Mouse (Mus musculus) forebrain, embryonic 14.5 days (tissue): ENCODE measurements around the gene Espnl. TPM values are rescaled to one million over a fixed set of nuclear protein-coding genes. Genes with fewer than 3 reads are reported as not detected.

Experiments used
- ATAC-seq: fragments of 200-750 bp; cut with Nextera tagmentation; 2 replicates; pipeline ENCODE4 v1.8.0; 2017; ENCODE audit warnings: mild to moderate bottlenecking, moderate library complexity
- DNase-seq: peaks from one replicate; pipeline ENCODE4 v3.0.0-alpha.2; 2015; ENCODE audit warnings: low spot score
- H3K27ac ChIP-seq: fragments of 300-500 bp; sonication (generic); 2 replicates; pipeline ENCODE4 v1.5.1; 2014; ENCODE audit warnings: low read depth, mild to moderate bottlenecking, control low read depth, low read length, moderate library complexity
- H3K27me3 ChIP-seq: fragments of 300-500 bp; sonication (generic); replicated peaks from 2 replicates; pipeline ENCODE4 v1.6.1; 2014; ENCODE audit warnings: low read length, control low read depth, mixed read lengths; ENCODE audit not compliant: control insufficient read depth, insufficient read depth
- H3K36me3 ChIP-seq: fragments of 300-500 bp; sonication (generic); 2 replicates; pipeline ENCODE4 v1.6.1; 2014; ENCODE audit warnings: low read length, control low read depth; ENCODE audit not compliant: control insufficient read depth, insufficient read depth
- H3K4me1 ChIP-seq: fragments of 300-500 bp; sonication (generic); 2 replicates; pipeline ENCODE4 v1.6.1; 2014; ENCODE audit warnings: antibody characterized with exemption, low read length, control low read depth; ENCODE audit not compliant: control insufficient read depth, insufficient read depth
- H3K4me2 ChIP-seq: fragments of 300-500 bp; sonication (generic); 2 replicates; pipeline ENCODE4 v1.6.1; 2014; ENCODE audit warnings: mild to moderate bottlenecking, control low read depth, low read length
- H3K4me3 ChIP-seq: fragments of 300-500 bp; sonication (generic); 2 replicates; pipeline ENCODE4 v1.5.1; 2014; ENCODE audit warnings: low read depth, low read length, control low read depth
- H3K9ac ChIP-seq: fragments of 300-500 bp; sonication (generic); 2 replicates; pipeline ENCODE4 v1.6.1; 2014; ENCODE audit warnings: mild to moderate bottlenecking, low read length, control low read depth, moderate library complexity
- H3K9me3 ChIP-seq: fragments of 300-500 bp; sonication (generic); replicated peaks from 2 replicates; pipeline ENCODE4 v1.6.1; 2016; ENCODE audit warnings: low read length, control low read depth, mixed read lengths; ENCODE audit not compliant: control insufficient read depth
- WGBS: fragments of 180-500 bp; shearing (Covaris S2); extraction: QIAGEN DNeasy Blood & Tissue Kit; methylation state at CpG from one replicate; pipeline ENCODE4 v1.1.7; 2014; 5-methylcytosine and 5-hydroxymethylcytosine counted together
- polyA plus RNA-seq: library from polyadenylated mRNA; unstranded; fragments of >200 nt; fragmentation: Nextera tagmentation; extraction: Ambion mirVana; gene quantifications from 2 replicates; pipeline ENCODE4 v1.2.1, GENCODE M21; 2014

Espnl gene
- polyA plus RNA-seq, 1 experiment from 2014 or later: 0.08 TPM

- H3K9ac ChIP-seq: no peak overlapping the region
- ATAC-seq: no peak
Observed at GRCm38 (mm10) chr1:91337355-91337754, 15.5 kb downstream of the Espnl start.

GRCm38 (mm10) chr1:91344001-91344400 is 22.1 kb downstream of the Espnl start:
- no peaks in the 10 kb centered on the region for H3K4me1 ChIP-seq
- DNase-seq: peak; percentile 37
- peaks cover 38% of the 10 kb centered on the region for H3K27me3 ChIP-seq
- H3K9me3 ChIP-seq: no peaks in the 10 kb centered on the region
- H3K27ac ChIP-seq: no peak overlapping the region
- H3K9ac ChIP-seq: no peak overlapping the region
- 84% methylated on average over 3 of the region's 3 CpGs for WGBS
- H3K4me2 ChIP-seq: no peak overlapping the region
- no peak for ATAC-seq
- no peaks in the 10 kb centered on the region for H3K36me3 ChIP-seq
- H3K4me3 ChIP-seq: no peak overlapping the region

More at GRCm38 (mm10) chr1:91337355-91337754, 15.5 kb downstream of the Espnl start:
- H3K9me3 ChIP-seq: no peaks in the 10 kb centered on the region
- H3K27ac ChIP-seq: no peak overlapping the region
- no peak overlapping the region for H3K4me3 ChIP-seq
- H3K36me3 ChIP-seq: no peaks in the 10 kb centered on the region
- H3K4me2 ChIP-seq: no peak overlapping the region
- H3K4me1 ChIP-seq: no peaks in the 10 kb centered on the region
- no peaks in the 10 kb centered on the region for H3K27me3 ChIP-seq
- WGBS: 95% methylated on average over 7 of the region's 7 CpGs
- no peak for DNase-seq

DNA sequence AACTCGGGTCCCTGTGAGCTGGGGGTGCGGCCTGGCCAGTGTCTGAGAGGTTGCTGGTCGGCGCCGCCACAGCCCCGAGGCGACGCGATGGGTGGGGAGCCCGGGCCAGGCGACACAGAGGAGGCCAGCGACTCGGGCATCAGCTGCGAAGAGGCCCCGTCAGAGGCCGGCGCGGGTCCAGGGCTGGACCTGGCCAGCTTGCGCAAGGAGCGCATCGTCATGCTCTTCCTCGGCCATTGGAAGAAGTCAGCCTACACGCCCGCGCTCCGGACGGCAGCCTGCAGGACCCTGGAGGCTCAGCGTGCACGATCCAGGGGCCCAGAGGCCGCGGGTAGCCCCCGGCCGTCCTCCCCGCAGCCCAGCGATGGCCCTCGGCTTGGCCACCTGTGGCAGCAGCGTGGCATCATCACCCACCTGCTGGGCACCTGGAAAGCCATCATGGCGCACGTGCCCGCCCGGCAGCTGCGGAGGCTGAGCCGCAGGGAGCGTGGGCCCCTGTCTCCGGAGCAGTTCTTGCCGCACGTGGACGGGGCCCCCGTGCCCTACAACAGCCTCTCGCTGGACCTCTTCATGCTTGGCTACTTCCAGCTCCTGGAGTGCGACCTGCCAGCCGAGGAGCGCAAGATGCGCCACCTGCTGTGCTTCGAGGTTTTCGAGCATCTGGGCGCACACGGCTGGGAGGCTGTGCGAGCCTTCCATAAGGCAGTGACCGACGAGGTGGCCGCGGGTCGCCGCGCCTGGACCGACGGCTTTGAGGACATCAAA is 23.2 kb downstream of the Espnl start:
- Histone ChIP-seq H3K9me3 (no peaks in the 10 kb centered on the region), H3K4me3 (peak overlapping the region; percentile 24), H3K4me2 (peak overlapping the region; percentile 48), H3K4me1 (no peaks in the 10 kb centered on the region), H3K36me3 (no peaks in the 10 kb centered on the region), H3K27me3 (peaks cover 38% of the 10 kb centered on the region), H3K27ac (no peak overlapping the region), H3K9ac (0 out of 2 replicates have a peak overlapping the region, but pooled peaks have one; percentile 29)
- ATAC-seq (no peak), DNase-seq (peak; percentile 19)
- WGBS: 6% methylated on average over 68 of the region's 68 CpGs

GRCm38 (mm10) chr1:91346892-91347291 is 25.0 kb downstream of the Espnl start:
- WGBS: 36% methylated on average over 3 of the region's 3 CpGs
- Histone ChIP-seq H3K27ac (no peak overlapping the region), H3K36me3 (no peaks in the 10 kb centered on the region), H3K4me2 (no peak overlapping the region), H3K27me3 (peaks cover 38% of the 10 kb centered on the region), H3K4me3 (no peak overlapping the region), H3K4me1 (no peaks in the 10 kb centered on the region), H3K9ac (no peak overlapping the region), H3K9me3 (no peaks in the 10 kb centered on the region)
- ATAC-seq: peak; percentile 85; the same call in 1 of the 2 replicates
- peak; percentile 76 for DNase-seq

- no peak for ATAC-seq
- no peaks in the 10 kb centered on the region for H3K4me1 ChIP-seq
- H3K9me3 ChIP-seq: no peaks in the 10 kb centered on the region
- H3K4me2 ChIP-seq: no peak within 1 kb of the TSS
- no peak within 1 kb of the TSS for H3K27ac ChIP-seq
- no peak within 1 kb of the TSS for H3K9ac ChIP-seq
- H3K4me3 ChIP-seq: no peak within 1 kb of the TSS
- DNase-seq: no peak
- peaks cover 10% of the 10 kb centered on the region for H3K27me3 ChIP-seq
- no peaks in the 10 kb centered on the region for H3K36me3 ChIP-seq
- 51% methylated on average over 4 of the region's 4 CpGs for WGBS
Observed at GRCm38 (mm10) chr1:91350841-91351240, 29.0 kb downstream of the Espnl start, which contains the start of gene Klhl30. Gene Klhl30 (plus strand): TSS chr1:91351016.

DNA sequence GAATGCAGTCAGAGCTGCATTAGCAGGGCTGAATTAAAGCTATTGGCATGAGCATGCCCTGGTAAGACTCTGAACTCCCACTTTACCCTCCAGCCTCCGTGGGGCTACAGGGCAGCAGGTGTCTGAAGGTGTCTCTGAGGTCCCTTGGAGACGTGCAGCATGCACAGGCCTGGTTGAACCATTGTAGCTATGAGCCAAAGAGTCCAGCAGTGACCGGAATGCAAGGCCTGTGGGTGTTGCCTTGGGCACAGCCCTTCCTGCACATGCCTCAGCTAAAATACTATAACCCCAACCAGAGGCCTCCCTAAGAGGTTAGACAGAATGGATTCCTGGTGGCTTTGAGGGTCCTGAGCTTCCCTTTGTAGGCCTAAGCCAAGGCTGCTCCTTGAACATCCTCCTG is 29.4 kb downstream of the Espnl start:
- H3K36me3 ChIP-seq: no peaks in the 10 kb centered on the region
- 80% methylated on average over 3 of the region's 3 CpGs for WGBS
- no peak for DNase-seq
- peaks cover 6% of the 10 kb centered on the region for H3K27me3 ChIP-seq
- H3K4me1 ChIP-seq: no peaks in the 10 kb centered on the region
- no peak overlapping the region for H3K4me2 ChIP-seq
- ATAC-seq: no peak
- H3K27ac ChIP-seq: no peak overlapping the region
- H3K9ac ChIP-seq: no peak overlapping the region
- no peaks in the 10 kb centered on the region for H3K9me3 ChIP-seq
- no peak overlapping the region for H3K4me3 ChIP-seq

- H3K36me3 ChIP-seq: no peaks in the 10 kb centered on the region
- WGBS: 86% methylated on average over 2 of the region's 2 CpGs
- ATAC-seq (no peak), DNase-seq (no peak)
- H3K9me3 ChIP-seq: no peaks in the 10 kb centered on the region
- H3K27me3 ChIP-seq: no peaks in the 10 kb centered on the region
- H3K9ac ChIP-seq: no peak overlapping the region
- no peak overlapping the region for H3K27ac ChIP-seq
- H3K4me1 ChIP-seq: no peaks in the 10 kb centered on the region
- no peak overlapping the region for H3K4me2 ChIP-seq
- H3K4me3 ChIP-seq: no peak overlapping the region
Observed at GRCm38 (mm10) chr1:91352277-91352676, 30.4 kb downstream of the Espnl start.

- Histone ChIP-seq H3K36me3 (no peaks in the 10 kb centered on the region), H3K4me3 (no peak overlapping the region), H3K27ac (no peak overlapping the region), H3K27me3 (no peaks in the 10 kb centered on the region), H3K9ac (no peak overlapping the region), H3K9me3 (no peaks in the 10 kb centered on the region), H3K4me1 (no peaks in the 10 kb centered on the region), H3K4me2 (no peak overlapping the region)
- DNase-seq (no peak), ATAC-seq (no peak)
- 86% methylated on average over 11 of the region's 11 CpGs for WGBS
Observed at GRCm38 (mm10) chr1:91356105-91356504, 34.2 kb downstream of the Espnl start.

- H3K36me3 ChIP-seq: no peaks in the 10 kb centered on the region
- H3K4me1 ChIP-seq: no peaks in the 10 kb centered on the region
- no peak overlapping the region for H3K9ac ChIP-seq
- H3K9me3 ChIP-seq: 0 out of 2 replicates have a peak, but pooled peaks cover 4% of the 10 kb centered on the region
- H3K27ac ChIP-seq: no peak overlapping the region
- H3K4me3 ChIP-seq: no peak overlapping the region
- no peak overlapping the region for H3K4me2 ChIP-seq
- no peak for DNase-seq
- no peak for ATAC-seq
- peaks cover 3% of the 10 kb centered on the region; the same call in 1 of the 2 replicates for H3K27me3 ChIP-seq
- WGBS: 77% methylated on average over 5 of the region's 5 CpGs
Observed at GRCm38 (mm10) chr1:91362113-91362512, 40.2 kb downstream of the Espnl start.
